Mouse (Mus musculus): ENCODE measurements around the gene Fbxo17.
"Not testable (repeated sequence)": the region's sequence is repeated elsewhere in the genome, so short reads cannot be mapped to it uniquely, and the experiment has no call there.

The Fbxo17 gene

GRCm38 (mm10) chr7:28716590-28717281 lies at the start of gene Fbxo17:
Gene Fbxo17 (plus strand): TSS chr7:28716804.
- peak; percentile 43 to 48 for DNase-seq (ENCODE audit: low spot score in 2 of 2)

GRCm38 (mm10) chr7:28671172-28671571 lies 45.4 kb upstream of the Fbxo17 start:
- DNase-seq (ENCODE audit: low spot score in 2 of 2) = no peak

- DNase-seq (ENCODE audit: low spot score in 2 of 2) = no peak
Observed at GRCm38 (mm10) chr7:28672276-28672675, 44.3 kb upstream of the Fbxo17 start.

GRCm38 (mm10) chr7:28672786-28673185 lies 43.8 kb upstream of the Fbxo17 start:
- DNase-seq (ENCODE audit: low spot score in 2 of 2) = not testable (repeated sequence)

GRCm38 (mm10) chr7:28674994-28675393 lies 41.6 kb upstream of the Fbxo17 start:
- no peak for DNase-seq (ENCODE audit: low spot score in 2 of 2)

DNA sequence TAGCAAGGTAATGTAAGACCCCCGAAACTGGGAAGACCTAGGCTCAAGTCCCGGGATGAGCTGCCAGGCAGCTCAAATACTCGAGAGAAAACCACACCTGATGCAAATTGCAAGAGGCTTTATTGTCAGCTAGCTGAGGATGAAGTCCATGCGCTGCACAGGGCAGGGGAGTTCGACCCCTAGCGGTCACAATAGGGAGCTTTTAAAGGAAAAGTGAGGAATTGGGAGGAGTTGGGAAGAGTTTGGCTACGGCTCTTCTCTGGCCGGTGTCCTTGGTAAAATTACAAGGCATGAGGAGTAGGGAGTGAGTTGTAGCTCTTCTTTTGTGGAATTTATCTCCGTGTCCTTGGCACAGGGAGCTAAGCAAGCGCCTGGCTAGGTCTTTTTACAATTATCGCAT lies 40.9 kb upstream of the Fbxo17 start:
- DNase-seq (ENCODE audit: low spot score in 2 of 2) = no peak

GRCm38 (mm10) chr7:28676811-28677541 lies 39.6 kb upstream of the Fbxo17 start:
- DNase-seq (ENCODE audit: low spot score in 2 of 2) = no peak

- DNase-seq (ENCODE audit: low spot score in 2 of 2) = no peak
Observed at GRCm38 (mm10) chr7:28677624-28678023, 39.0 kb upstream of the Fbxo17 start.

DNA sequence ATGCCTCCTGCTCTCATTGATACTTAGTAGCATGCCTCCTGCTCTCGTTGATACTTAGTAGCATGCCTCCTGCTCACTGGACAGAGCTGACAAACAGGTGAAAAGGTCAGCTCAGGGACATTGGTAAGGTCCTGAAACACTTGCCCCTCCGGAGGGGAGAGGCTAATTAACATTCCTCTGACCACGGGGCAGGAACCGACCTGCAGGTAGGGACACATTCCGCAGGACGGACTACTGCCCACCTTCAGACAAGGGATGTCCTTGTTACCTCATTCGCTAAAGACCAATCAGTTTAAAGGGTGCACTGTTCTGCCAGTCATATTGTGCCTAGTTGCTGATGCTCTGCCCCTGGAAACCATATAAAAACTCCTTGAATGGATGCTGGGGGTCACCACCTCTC lies 25.5 kb upstream of the Fbxo17 start:
- no peak for DNase-seq (ENCODE audit: low spot score in 2 of 2)

GRCm38 (mm10) chr7:28692545-28693320 lies 23.9 kb upstream of the Fbxo17 start, which contains the start of gene Fbxo27:
Gene Fbxo27 (plus strand): TSS chr7:28692849.
- no peak for DNase-seq (ENCODE audit: low spot score in 2 of 2)

DNA sequence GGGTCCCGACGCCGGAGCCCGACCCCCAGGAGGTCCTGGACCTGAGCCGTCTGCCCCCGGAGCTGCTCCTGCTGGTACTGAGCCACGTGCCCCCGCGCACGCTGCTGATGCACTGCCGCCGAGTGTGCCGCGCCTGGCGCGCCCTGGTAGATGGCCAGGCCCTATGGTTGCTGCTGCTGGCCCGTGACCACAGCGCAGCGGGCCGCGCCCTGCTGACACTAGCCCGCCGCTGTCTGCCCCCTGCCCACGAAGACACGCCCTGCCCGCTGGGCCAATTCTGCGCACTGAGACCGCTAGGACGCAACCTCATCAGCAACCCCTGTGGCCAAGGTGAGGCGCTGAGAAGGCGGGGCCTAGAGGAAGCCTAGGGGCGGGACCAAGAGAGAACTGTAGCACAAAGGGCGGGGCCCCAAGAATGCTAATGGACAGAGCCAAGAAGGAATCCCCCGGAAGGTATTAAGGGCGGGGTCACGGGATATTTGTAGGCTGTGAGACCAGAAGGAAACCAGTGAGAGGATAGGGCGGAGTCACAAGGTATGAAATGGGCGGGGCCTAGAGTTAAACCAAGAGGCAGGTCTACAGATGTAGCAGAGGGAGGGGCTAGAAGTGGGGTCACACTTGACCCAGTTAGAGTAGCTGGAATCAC lies 23.2 kb upstream of the Fbxo17 start:
- peak; percentile 63 to 72 for DNase-seq (ENCODE audit: low spot score in 2 of 2)

GRCm38 (mm10) chr7:28694423-28694822 lies 22.2 kb upstream of the Fbxo17 start:
- DNase-seq (ENCODE audit: low spot score in 2 of 2) = peak in 1 of 2 experiments; percentile 29

GRCm38 (mm10) chr7:28694966-28695511 lies 21.6 kb upstream of the Fbxo17 start:
- DNase-seq (ENCODE audit: low spot score in 2 of 2) = no peak

DNA sequence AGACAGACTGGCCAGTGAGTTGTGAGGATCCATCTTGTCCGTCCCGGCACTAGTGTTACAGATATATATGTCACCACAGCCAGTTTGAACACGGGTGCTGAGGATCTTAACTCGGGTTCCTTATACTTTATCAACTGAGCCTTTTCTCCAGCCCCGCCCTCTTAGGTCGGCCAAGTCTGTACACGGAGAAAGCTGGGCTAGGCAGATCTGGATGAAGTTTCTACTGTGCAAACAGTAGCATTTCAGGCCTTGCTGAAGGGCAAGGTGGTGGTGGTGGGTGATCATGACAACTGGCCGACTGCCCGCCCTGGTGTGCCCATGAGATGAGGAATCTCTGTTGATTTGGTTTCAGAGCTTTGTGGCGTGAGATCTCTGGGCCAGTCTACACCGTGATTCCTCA lies 19.3 kb upstream of the Fbxo17 start:
- DNase-seq (ENCODE audit: low spot score in 2 of 2) = peak in 1 of 2 experiments; percentile 20

DNA sequence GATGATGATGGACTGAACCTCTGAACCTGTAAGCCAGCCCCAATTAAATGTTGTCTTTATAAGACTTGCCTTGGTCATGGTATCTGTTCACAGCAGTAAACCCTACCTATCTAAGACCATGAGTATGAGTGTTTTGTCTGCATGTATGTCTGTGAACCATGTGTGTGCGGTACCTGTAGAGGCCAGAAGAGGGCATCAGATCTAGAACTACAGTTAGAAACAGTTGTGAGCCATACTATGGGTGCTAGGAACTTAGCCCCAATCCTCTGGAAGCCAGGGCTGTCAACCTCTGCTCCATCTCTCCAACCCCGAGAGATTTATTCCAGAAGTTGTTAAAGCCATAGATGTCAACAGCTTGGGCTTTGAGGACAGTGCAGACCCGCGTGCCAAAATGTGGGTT lies 16.3 kb upstream of the Fbxo17 start:
- no peak for DNase-seq (ENCODE audit: low spot score in 2 of 2)

- DNase-seq (ENCODE audit: low spot score in 2 of 2) = not testable (repeated sequence)
Observed at GRCm38 (mm10) chr7:28701306-28701705, 15.3 kb upstream of the Fbxo17 start.

DNA sequence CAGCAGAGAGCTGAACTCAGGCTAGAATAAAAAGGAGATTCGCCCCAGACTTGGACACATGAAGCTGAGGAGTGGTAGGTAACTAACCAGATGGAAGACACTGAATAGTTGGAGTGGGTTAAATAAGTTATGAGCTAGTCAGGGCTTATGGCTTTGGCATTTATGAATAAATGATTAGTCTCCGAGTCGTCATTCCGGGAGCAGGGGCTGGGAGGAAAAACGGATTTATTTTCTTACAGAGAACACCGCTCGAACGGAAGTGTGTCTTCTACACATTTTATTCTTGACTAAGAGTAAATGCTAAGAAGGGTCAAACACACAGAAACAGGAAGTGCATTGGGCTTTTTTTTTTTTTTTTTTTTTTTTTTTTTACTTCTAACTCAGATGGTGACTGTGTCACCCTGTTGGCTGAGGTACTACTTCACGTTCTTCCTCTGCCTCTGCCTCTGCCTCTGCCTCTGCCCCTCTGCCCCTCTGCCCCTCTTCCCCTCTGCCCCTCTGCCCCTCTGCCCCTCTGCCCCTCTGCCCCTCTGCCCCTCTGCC lies 13.9 kb upstream of the Fbxo17 start:
- no peak for DNase-seq (ENCODE audit: low spot score in 2 of 2)

GRCm38 (mm10) chr7:28709454-28709853 lies 7.2 kb upstream of the Fbxo17 start:
- no peak for DNase-seq (ENCODE audit: low spot score in 2 of 2)

DNA sequence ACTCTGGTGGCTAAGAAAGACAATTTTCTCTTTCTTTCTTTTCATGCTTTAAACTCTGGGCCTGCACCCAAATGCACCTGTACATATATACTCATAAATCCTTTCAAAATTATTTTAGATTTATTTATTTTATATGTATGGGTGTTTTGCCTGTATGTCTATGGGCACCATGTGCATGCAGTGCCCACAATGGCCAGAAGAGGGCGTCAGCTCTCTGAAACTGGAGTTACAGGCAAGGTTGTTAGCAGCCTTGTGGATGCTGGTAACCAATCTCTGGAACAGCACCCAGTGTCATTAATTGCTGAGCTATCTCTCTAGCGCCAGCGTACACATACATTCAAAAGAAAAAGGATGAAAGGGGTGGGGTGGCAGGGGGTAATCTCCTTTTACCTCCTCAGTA lies 5.6 kb upstream of the Fbxo17 start:
- DNase-seq (ENCODE audit: low spot score in 2 of 2) = no peak

GRCm38 (mm10) chr7:28714667-28715066 lies 1.9 kb upstream of the Fbxo17 start:
- no peak for DNase-seq (ENCODE audit: low spot score in 2 of 2)

DNA sequence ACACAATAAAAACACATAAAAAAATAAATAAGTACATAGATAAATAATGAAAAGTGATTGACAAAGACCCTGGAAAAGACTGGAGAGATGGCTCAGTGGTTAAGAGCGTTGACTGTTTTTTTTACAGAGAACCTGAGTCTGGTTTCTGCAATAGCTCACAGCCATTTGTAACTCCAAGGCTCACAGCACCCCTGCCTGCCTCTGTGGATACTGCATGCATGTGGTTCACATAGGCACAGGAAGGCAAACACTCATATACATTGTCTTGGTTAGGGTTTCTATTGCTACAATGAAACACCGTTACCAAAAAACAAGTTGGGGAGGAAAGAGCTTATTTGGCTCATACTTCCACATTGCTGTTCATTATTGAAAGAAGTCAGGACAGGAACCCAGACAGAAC lies 1.0 kb upstream of the Fbxo17 start:
- no peak for DNase-seq (ENCODE audit: low spot score in 2 of 2)

Measured in urinary bladder, postnatal 36 days (tissue).